Mouse (Mus musculus) embryonic facial prominence, embryonic 14.5 days (tissue): ENCODE measurements at regions not wholly inside any gene's neighbourhood (a gene's known extent, or its start where the extent isn't known, plus 50 kb on each side); places are given as distances from the start of the nearest gene placed in this dataset.

Source experiments
- ATAC-seq: fragments of 200-750 bp; cut with Nextera tagmentation; 2 replicates; pipeline ENCODE4 v1.8.0; 2017; ENCODE audit warnings: low read depth, moderate number of reproducible peaks, moderate TSS enrichment
- DNase-seq: peaks from one replicate; pipeline ENCODE4 v3.0.0-alpha.2; 2015; ENCODE audit warnings: low spot score
- H3K27ac ChIP-seq: fragments of 300-500 bp; sonication (generic); replicated peaks from 2 replicates; pipeline ENCODE4 v1.5.1; 2014; ENCODE audit warnings: low read depth, mild to moderate bottlenecking, low read length, moderate library complexity
- H3K27me3 ChIP-seq: fragments of 300-500 bp; sonication (generic); replicated peaks from 2 replicates; pipeline ENCODE4 v1.6.1; 2014; ENCODE audit warnings: low read length; ENCODE audit not compliant: control insufficient read depth, insufficient read depth
- H3K36me3 ChIP-seq: fragments of 300-500 bp; sonication (generic); 2 replicates; pipeline ENCODE4 v1.6.1; 2014; ENCODE audit warnings: low read length, mixed read lengths; ENCODE audit not compliant: control insufficient read depth, insufficient read depth
- H3K4me1 ChIP-seq: fragments of 300-500 bp; sonication (generic); 2 replicates; pipeline ENCODE4 v1.6.1; 2014; ENCODE audit warnings: antibody characterized with exemption, low read length; ENCODE audit not compliant: control insufficient read depth, insufficient read depth
- H3K4me2 ChIP-seq: fragments of 300-500 bp; sonication (generic); 2 replicates; pipeline ENCODE4 v1.6.1; 2014; ENCODE audit warnings: low read depth, mild to moderate bottlenecking, low read length, moderate library complexity, mixed read lengths
- H3K4me3 ChIP-seq: fragments of 300-500 bp; sonication (generic); 2 replicates; pipeline ENCODE4 v1.5.1; 2014; ENCODE audit warnings: low read depth, mild to moderate bottlenecking, low read length
- H3K9ac ChIP-seq: fragments of 300-500 bp; sonication (generic); 2 replicates; pipeline ENCODE4 v1.6.1; 2014; ENCODE audit warnings: low read depth, mild to moderate bottlenecking, low read length, moderate library complexity, mixed read lengths
- H3K9me3 ChIP-seq: fragments of 300-500 bp; sonication (generic); 2 replicates; pipeline ENCODE4 v1.6.1; 2016; ENCODE audit warnings: low read length; ENCODE audit not compliant: control insufficient read depth
- WGBS: fragments of 180-500 bp; shearing (Covaris S2); extraction: QIAGEN DNeasy Blood & Tissue Kit; methylation state at CpG from one replicate; pipeline ENCODE4 v1.1.7; 2014; 5-methylcytosine and 5-hydroxymethylcytosine counted together

DNA sequence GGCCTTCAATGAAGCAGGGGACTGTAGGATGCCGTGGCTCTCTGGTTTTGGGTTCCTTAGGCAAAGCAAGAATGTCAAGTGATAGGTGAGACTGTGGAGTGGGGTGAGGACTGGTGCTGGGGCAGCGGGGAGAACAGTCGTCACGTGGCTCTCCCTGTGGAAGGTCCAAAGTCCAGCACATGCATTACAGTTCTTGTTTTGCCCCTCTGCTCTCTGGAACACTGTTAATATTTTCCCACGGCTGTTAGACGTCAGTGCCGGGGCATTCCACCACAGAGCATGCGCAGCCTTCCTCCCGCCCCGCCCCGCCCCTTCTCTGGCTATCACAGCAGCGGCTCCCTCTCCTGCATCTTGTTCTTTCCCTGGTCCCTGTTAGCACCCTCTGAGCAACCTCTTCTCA is 91.3 kb upstream of the Vrk1 start:
- H3K36me3 ChIP-seq = no peaks in the 10 kb centered on the region
- WGBS = 74% methylated on average over 12 of the region's 12 CpGs
- no peak overlapping the region for H3K4me3 ChIP-seq
- H3K27me3 ChIP-seq = no peaks in the 10 kb centered on the region
- no peaks in the 10 kb centered on the region for H3K4me1 ChIP-seq
- H3K27ac ChIP-seq = no peak overlapping the region
- 0 out of 2 replicates have a peak, but pooled peaks cover 3% of the 10 kb centered on the region for H3K9me3 ChIP-seq
- no peak overlapping the region for H3K9ac ChIP-seq
- DNase-seq = no peak
- no peak overlapping the region for H3K4me2 ChIP-seq
- ATAC-seq = no peak

DNA sequence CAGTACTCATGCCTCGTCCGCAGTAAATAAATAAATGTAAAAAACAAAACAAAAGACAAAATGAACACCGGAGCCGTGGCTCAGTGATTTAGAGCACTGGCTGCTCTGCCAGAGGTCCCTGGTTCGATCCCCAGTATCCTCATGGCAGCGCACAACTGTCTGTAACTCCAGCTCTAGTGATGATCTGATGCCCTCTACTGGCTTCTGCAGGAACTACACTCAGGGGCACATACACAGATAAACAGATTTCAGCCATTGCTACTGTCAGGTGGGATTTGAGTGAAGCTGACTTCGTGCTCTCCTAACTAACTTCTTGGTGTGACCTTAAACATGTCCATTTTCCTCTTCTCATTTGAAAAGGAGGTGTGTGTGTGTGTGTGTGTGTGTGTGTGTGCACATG is 82.8 kb upstream of the Vrk1 start:
- no peak overlapping the region for H3K4me3 ChIP-seq
- no peak overlapping the region for H3K9ac ChIP-seq
- H3K27ac ChIP-seq = no peak overlapping the region
- ATAC-seq (no peak), DNase-seq (no peak)
- H3K9me3 ChIP-seq = 0 out of 2 replicates have a peak, but pooled peaks cover 7% of the 10 kb centered on the region
- no peaks in the 10 kb centered on the region for H3K4me1 ChIP-seq
- WGBS = 98% methylated on average over 7 of the region's 7 CpGs
- H3K27me3 ChIP-seq = no peaks in the 10 kb centered on the region
- no peak overlapping the region for H3K4me2 ChIP-seq
- H3K36me3 ChIP-seq = no peaks in the 10 kb centered on the region

- 18% methylated on average over 12 of the region's 12 CpGs for WGBS
- DNase-seq = peak; percentile 19
- ATAC-seq = no peak
These were observed 80.5 kb upstream of the Vrk1 start for GRCm38 (mm10) chr12:105929456-105929921.

DNA sequence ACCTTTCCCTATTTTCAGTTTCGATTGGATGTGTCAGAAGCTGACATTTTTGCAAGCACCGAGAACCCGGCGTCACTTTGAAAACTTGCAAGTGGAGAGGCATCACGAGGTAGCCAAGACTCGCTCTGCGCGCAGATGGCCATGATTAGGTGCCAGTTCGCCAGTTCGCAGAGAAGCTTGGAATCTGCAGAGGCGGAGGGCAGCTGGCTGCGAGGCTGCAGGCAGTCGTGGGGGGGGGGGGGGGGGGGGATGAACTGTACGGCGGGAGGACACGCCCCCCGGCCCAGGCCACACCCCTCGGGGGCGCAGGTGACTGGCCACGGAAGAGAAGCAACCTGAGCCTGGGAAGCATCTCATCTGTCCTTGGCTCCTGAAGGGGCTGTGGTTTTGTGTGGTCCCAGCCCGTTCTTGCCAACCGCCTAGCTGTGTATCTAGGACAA is 74.6 kb upstream of the Vrk1 start:
- Histone ChIP-seq H3K27ac (no peak overlapping the region), H3K4me3 (peak overlapping the region; percentile 29), H3K9ac (peak overlapping the region; percentile 34; the same call in 1 of the 2 replicates), H3K4me1 (peaks cover 4% of the 10 kb centered on the region; the same call in 1 of the 2 replicates), H3K9me3 (0 out of 2 replicates have a peak, but pooled peaks cover 4% of the 10 kb centered on the region), H3K4me2 (peak overlapping the region; percentile 58), H3K27me3 (no peaks in the 10 kb centered on the region), H3K36me3 (no peaks in the 10 kb centered on the region)
- WGBS = 4% methylated on average over 16 of the region's 22 CpGs
- ATAC-seq (no peak), DNase-seq (peak; percentile 26)

More at GRCm38 (mm10) chr12:105929456-105929921, 80.5 kb upstream of the Vrk1 start:
- no peaks in the 10 kb centered on the region for H3K27me3 ChIP-seq
- H3K27ac ChIP-seq = no peak overlapping the region
- no peaks in the 10 kb centered on the region for H3K36me3 ChIP-seq
- no peak overlapping the region for H3K4me2 ChIP-seq
- no peaks in the 10 kb centered on the region for H3K4me1 ChIP-seq
- 0 out of 2 replicates have a peak, but pooled peaks cover 4% of the 10 kb centered on the region for H3K9me3 ChIP-seq
- H3K4me3 ChIP-seq = no peak overlapping the region
- H3K9ac ChIP-seq = peak overlapping the region; percentile 14; the same call in 1 of the 2 replicates

- peaks cover 4% of the 10 kb centered on the region; the same call in 1 of the 2 replicates for H3K4me1 ChIP-seq
- 81% methylated on average over 18 of the region's 18 CpGs for WGBS
- H3K4me3 ChIP-seq = no peak overlapping the region
- no peak overlapping the region for H3K27ac ChIP-seq
- no peak overlapping the region for H3K9ac ChIP-seq
- DNase-seq = no peak
- H3K36me3 ChIP-seq = no peaks in the 10 kb centered on the region
- H3K4me2 ChIP-seq = no peak overlapping the region
- 0 out of 2 replicates have a peak, but pooled peaks cover 3% of the 10 kb centered on the region for H3K9me3 ChIP-seq
- no peak for ATAC-seq
- no peaks in the 10 kb centered on the region for H3K27me3 ChIP-seq
These were observed 73.1 kb upstream of the Vrk1 start for GRCm38 (mm10) chr12:105936812-105937530.

GRCm38 (mm10) chr12:105942136-105943076 is 67.6 kb upstream of the Vrk1 start:
- Histone ChIP-seq H3K27me3 (no peaks in the 10 kb centered on the region), H3K9ac (no peak overlapping the region), H3K9me3 (no peaks in the 10 kb centered on the region), H3K27ac (no peak overlapping the region), H3K4me1 (no peaks in the 10 kb centered on the region), H3K4me3 (no peak overlapping the region), H3K36me3 (no peaks in the 10 kb centered on the region), H3K4me2 (no peak overlapping the region)
- ATAC-seq (no peak), DNase-seq (no peak)
- WGBS = 68% methylated on average over 20 of the region's 20 CpGs

- Histone ChIP-seq H3K4me1 (no peaks in the 10 kb centered on the region), H3K27ac (no peak overlapping the region), H3K4me3 (no peak overlapping the region), H3K9ac (no peak overlapping the region), H3K27me3 (no peaks in the 10 kb centered on the region), H3K4me2 (no peak overlapping the region), H3K9me3 (no peaks in the 10 kb centered on the region), H3K36me3 (no peaks in the 10 kb centered on the region)
- ATAC-seq (no peak), DNase-seq (no peak)
- WGBS = 82% methylated on average over 8 of the region's 8 CpGs
These were observed 67.0 kb upstream of the Vrk1 start for GRCm38 (mm10) chr12:105943077-105943433.

- no peaks in the 10 kb centered on the region for H3K36me3 ChIP-seq
- no peaks in the 10 kb centered on the region for H3K4me1 ChIP-seq
- ATAC-seq = no peak
- H3K4me3 ChIP-seq = no peak overlapping the region
- H3K4me2 ChIP-seq = no peak overlapping the region
- DNase-seq = no peak
- H3K27ac ChIP-seq = no peak overlapping the region
- H3K27me3 ChIP-seq = no peaks in the 10 kb centered on the region
- no peak overlapping the region for H3K9ac ChIP-seq
- 60% methylated on average over 5 of the region's 5 CpGs for WGBS
- H3K9me3 ChIP-seq = no peaks in the 10 kb centered on the region
These were observed 62.7 kb upstream of the Vrk1 start for GRCm38 (mm10) chr12:105947332-105947731.
